Mouse (Mus musculus): ENCODE measurements around the gene Sostdc1.
A peak's percentile ranks its signal among the peaks of the same experiment; 100 is the strongest.

Sostdc1 gene

DNA sequence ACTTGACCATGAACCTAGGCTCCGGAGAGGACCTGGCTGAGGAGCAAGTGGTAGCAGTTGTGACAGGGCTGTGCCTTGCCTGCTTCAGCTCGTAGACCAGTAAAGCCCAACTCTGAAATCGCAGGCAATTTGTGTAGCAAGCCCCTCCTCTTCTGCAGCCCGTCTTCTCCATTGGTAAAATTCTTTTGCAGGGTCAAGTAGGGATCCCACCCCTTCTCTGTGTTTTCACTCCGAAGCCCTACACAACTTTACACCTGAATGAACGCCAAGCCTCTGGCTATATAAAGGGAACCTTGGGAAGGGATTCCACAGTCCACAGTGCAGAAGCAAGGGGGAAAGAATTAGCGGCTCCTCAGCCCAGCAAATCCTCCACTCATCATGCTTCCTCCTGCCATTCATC lies at the start of gene Sostdc1:
Gene Sostdc1, plus strand, starts transcription at position 224 of the 400 bp plus-strand sequence.
- no peak for DNase-seq (ENCODE audit: low spot score)

DNA sequence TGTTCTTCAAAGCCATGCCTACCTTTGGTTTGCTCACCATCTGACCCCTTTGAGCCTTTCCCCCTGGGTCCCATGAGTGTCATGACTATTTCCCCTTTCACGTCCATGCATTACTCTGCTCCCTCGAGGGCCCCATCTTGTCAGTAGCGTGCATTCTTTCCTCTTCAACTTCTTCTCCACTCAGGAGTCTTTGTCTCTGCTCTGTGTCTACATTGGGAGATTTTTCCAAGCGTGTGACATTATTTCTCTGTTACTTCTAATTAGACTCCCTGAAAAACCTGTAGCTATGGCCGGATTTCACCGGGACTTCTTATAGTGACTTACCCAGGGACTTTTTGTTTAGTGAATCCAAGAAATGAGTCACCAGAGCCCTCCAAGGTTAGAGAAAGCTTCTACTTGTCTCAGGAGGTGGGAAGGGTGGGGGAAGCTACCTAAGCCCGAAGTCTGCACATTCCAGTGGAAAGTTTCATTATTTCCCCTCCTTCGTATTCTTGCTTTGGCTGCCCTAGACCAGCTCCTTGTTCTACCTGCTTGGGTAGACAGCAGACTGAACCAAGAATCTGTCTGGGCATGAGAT lies 46.2 kb upstream of the Sostdc1 start:
- DNase-seq (ENCODE audit: low spot score), result no peak

- DNase-seq (ENCODE audit: low spot score), result no peak
Measured at GRCm38 (mm10) chr12:36274823-36275222, 39.1 kb upstream of the Sostdc1 start.

GRCm38 (mm10) chr12:36289634-36290033 lies 24.3 kb upstream of the Sostdc1 start:
- no peak for DNase-seq (ENCODE audit: low spot score)

DNA sequence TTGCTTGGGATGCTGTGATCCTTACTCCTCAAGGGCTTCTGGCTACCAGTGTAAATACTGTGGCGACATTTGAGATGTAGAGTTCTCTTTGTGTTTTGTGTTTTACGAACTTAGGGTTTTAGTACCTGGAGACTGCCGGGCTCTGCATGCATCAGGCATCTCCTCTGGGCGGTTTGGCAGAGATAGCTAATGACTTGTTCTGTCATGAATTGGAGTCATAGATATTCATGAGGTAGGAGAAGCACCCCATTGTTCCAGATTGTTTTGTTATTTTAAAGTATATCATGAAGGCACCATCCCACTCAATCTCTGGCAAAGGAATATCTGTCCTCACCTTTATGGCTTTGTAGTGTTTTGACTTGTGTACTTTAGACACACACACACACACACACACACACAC lies 23.5 kb upstream of the Sostdc1 start:
- no peak for DNase-seq (ENCODE audit: low spot score)

DNA sequence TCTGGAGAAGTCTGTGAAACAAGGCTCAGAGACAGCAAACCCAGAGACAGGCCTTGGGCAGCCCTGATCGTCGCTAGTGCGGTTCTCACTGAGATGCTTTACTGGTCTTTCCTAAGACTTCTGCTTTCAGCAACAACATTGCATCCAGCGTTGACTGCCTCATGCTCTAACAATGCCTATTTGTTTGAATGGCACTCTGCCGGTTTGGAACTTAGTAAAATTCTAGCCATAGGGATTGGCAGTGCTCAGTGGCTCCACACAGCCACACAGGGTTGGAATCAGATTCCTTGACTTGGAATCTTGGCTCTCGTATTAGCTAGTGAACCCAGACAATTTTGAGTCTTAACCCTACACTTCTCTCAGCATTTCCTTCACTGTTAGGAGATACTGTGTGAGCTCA lies 22.6 kb upstream of the Sostdc1 start:
- DNase-seq (ENCODE audit: low spot score), result no peak

DNA sequence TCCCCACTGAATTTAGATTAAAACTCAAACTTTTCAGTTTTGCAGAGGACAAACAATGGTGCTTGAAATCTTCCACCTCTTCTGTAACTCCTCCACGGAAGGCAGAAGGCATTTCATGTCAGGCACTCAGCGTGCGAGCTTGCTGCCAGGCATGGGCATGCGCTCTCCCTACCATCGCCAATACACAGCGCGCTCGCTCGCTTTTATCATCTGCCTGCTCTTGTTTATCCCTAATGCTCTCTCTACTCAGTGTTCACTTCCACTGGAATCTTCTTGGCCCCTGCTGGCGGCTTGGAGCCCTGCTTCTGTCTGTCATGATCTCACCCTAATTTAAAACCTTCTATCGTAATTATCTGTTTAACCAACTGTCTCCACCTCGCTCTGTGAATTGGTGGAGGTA lies 11.6 kb upstream of the Sostdc1 start:
- no peak for DNase-seq (ENCODE audit: low spot score)

DNA sequence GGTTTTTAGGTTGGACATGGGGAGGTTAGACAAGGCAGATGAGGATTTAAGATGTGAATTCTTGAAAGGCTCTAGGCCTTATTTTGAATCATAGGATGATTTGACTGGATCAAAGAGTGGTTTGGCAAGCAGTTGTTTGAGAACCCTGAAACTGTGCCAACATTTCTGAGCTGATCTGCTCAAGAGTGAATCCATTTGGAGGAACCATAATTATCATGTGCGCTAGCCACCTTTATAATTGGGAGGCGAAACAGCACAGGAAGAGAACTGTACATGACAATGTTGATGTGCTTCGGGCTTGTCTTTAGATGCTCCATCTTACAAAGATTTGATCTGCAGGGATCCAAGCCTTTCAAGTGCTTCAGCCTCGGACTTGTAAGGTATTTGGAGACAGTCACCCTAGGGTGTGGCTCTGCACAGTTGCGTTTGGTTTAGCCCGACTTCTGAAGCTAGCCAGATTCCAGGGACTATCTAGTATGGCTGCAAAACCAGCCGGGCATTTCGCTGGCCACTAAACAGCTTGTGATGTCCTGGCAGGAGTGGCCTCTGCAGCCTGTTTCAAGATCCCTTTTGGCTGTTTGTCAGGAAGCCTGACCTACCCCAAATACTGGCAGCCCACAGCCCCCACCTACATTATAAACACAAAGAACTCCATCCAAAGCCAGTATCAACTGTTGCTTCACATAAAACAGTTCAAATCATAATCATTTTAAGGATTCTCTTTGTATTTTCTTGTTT lies 10.9 kb upstream of the Sostdc1 start:
- DNase-seq (ENCODE audit: low spot score), result no peak

- DNase-seq (ENCODE audit: low spot score), result no peak
Measured at GRCm38 (mm10) chr12:36308737-36309420, 5.1 kb upstream of the Sostdc1 start.

DNA sequence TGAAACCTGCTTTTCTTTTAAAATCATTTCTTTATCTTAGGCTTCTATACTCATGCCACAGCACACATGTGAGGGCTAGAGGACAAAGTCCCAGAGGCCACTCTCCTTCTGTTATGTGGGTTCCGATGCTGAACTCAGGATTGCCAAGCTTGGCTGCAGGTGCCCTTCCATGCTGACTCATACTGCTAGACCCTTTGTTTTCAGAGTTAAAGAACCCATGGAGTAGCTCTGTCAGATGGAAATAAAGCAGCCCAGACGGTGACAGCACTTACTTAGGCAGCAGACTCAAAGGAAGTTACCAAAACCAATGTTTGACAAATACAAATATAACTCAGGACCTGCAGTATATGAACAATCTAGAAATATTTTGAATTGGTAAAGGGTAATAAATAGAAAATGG lies 924 bp upstream of the Sostdc1 start:
- DNase-seq (ENCODE audit: low spot score), result no peak

DNA sequence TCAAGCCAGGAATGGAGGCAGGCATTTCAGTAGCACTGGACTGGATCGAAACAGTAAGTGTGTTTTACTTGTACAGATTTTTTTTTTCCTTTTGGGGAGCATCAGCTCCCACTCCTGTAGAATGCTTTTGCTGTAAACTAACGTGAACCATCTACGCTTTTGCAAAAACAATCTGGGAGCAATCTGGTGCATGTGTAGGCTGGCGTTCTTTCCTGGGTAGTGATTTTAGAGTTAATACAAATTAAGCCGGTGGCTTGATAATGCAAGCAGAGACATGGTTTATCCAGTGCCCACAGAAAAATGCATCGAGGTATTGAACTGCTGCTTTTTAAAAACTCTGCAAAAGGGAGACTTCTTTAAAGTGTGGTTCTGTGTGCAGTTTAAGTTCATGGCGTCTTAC lies 507 bp downstream of the Sostdc1 start:
- no peak for DNase-seq (ENCODE audit: low spot score)

- DNase-seq (ENCODE audit: low spot score), result no peak
Measured at GRCm38 (mm10) chr12:36315527-36315926, 1.6 kb downstream of the Sostdc1 start.

DNA sequence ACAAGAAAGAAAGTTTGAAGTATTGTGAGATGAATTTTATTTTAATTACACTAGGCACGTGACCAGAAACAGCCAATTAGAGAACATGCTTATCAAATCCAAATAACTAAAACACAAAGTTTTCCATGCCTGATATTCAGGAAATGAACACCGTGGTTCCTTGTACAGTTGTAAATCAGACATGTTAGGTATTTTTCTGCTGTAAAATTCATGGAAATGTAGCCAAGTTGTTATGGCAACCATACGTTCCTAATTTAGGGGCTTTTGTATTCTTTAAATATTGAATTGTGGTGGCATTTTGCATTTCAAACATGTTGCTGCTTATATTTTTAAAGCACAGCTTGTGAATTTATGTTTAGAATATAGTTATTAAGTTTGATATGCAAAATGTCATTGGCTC lies 2.1 kb downstream of the Sostdc1 start:
- no peak for DNase-seq (ENCODE audit: low spot score)

GRCm38 (mm10) chr12:36317036-36317819 lies 3.3 kb downstream of the Sostdc1 start:
- DNase-seq (ENCODE audit: low spot score), result peak; percentile 7

DNA sequence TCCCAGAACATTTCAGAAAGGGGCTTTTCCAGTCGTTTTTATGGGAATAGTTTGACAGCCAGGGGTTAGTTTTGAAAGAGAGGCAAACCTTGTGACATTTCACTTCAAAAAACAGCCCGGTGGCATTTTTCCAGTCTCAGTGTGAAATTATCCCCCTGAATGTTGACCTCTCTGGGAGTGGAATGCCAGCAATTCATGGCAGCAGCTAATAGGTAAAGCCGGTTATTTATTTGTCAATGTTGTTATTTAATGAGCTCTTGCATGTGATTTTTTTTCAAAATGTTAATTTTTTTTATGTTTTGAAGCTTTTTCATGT lies 3.8 kb downstream of the Sostdc1 start:
- DNase-seq (ENCODE audit: low spot score), result no peak

GRCm38 (mm10) chr12:36326101-36326521 lies 12.2 kb downstream of the Sostdc1 start:
- DNase-seq (ENCODE audit: low spot score), result no peak

DNA sequence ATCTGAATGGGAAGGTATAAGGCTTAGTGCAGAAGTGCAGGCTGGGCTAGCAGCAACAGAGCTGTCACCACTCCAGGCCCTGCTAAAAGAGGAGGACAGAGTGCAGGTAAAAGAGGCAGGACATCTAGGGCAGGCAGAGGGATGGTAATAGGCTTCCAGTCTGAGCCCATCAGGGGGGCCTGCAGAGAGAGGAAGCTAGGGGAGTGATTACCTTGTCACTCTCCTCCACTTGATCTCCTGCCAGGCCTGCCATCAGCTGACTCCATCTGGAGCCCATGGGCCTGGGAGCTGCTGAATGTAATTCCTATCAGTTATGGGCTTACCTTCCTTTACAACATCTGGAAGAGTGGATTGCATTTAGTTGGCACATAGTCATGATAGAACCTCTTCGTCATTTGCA lies 18.7 kb downstream of the Sostdc1 start:
- no peak for DNase-seq (ENCODE audit: low spot score)

DNA sequence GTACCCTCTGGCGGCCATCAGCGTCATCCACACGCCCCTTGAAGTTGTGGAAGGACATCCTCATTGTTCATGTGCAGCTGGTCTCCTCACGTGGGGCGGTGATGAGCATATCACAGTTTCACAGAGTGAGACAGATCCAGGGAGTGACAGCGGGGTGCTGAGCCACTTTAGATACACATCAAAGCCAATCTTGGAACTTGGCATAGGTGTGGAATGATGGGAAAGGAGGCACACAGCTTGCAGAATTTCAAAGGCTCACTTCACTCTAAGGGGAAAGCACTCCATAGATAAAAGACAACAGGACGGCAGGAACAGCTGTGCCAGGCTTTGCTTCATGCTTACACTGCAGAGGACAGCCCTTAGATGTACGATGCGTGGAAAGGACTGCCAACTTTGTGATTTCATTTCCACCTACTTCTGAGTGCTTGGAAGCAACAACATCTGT lies 19.9 kb downstream of the Sostdc1 start:
- no peak for DNase-seq (ENCODE audit: low spot score)

GRCm38 (mm10) chr12:36344131-36344530 lies 30.2 kb downstream of the Sostdc1 start:
- no peak for DNase-seq (ENCODE audit: low spot score)

GRCm38 (mm10) chr12:36360064-36360463 lies 46.1 kb downstream of the Sostdc1 start:
- DNase-seq (ENCODE audit: low spot score), result no peak

- DNase-seq (ENCODE audit: low spot score), result no peak
Measured at GRCm38 (mm10) chr12:36360693-36361092, 46.8 kb downstream of the Sostdc1 start.

DNA sequence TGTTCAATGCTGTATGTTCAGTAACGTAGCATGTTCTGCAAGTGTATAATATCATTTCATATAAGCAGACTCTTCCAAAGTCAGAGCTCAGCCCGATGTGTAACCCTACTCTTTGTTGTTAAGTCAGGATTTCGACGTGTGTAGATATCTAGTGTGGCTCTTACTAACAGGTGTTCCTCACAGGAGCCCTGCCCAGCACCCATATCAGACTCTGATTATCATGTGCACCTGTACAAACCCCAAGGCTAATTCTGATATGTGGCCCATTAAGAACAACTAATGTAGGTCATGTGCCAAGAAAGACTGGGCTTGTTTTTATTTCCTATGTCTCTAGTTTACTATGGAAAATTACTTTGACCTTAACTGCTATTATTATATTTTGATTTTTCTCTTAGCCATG lies 50.1 kb downstream of the Sostdc1 start:
- DNase-seq (ENCODE audit: low spot score), result no peak
